Mouse (Mus musculus): ENCODE data around the gene Ube2f. TPM values are rescaled to one million over a fixed set of nuclear protein-coding genes. Genes with fewer than 3 reads are reported as not detected.

The Ube2f gene
- 66.6 and 69.3 TPM in 2 replicates for polyA plus RNA-seq (2015; fragmentation: Nextera tagmentation; extraction: Ambion mirVana)

DNA sequence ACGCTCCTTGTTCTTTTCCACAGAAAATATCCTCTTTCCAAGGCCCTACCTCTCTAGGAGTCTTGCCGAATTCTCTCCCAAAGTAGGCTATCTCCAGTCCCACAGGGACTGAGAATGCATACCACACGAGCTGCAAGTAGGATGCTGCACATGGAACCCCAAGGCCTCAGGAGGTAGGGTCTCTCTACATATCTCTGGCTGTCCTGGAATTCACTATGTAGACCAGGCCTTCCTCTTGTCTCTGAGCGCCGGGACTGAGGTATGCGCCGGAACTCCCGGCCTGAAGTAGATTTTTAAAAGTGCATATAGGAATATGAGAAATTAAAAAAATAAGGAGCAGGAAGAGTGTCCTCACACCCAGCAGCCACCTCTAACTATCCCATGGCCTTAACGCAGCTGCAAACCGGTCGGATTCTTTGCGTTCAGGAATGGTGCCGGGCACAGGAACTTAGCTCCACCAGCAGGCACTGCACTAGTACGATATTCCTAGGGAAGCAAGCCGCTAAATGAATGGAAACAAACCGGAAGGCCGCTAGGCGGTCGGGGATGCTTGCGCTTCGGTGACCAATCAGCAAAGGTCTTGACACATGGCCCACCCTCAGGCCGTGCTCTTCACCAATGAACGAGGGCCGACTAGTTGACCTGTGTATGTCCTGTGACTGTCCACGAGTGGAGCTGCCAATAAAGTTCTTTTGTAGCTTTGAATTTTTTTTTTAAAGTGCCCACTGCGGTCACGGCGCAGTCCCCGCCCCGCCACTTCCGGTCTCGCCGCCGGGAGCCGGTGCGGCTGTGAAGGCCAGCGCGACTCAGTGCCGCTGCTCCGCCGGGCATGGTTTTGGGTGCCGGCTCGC is at the start of gene Ube2f:
Gene Ube2f (plus strand): TSS at position 741 of the 851 bp plus-strand sequence.
- peak; percentile 99 for ATAC-seq (ENCODE audit: insufficient read depth, low FRiP score)
- Histone ChIP-seq H3K9me3 (replicated peaks; ENCODE audit: control insufficient read depth, low read length) (no peaks in the 10 kb centered on the region), H3K36me3 (ENCODE audit: control insufficient read depth, insufficient read depth, low read length) (no peaks in the 10 kb centered on the region), H3K9ac (ENCODE audit: low read length) (peak within 1 kb of the TSS; percentile 98), H3K4me3 (replicated peaks; ENCODE audit: low read length) (peak within 1 kb of the TSS; percentile 94), H3K4me2 (ENCODE audit: low read depth, low read length) (peak within 1 kb of the TSS; percentile 85), H3K27ac (ENCODE audit: low read length) (peak within 1 kb of the TSS; percentile 79), H3K4me1 (ENCODE audit: control insufficient read depth, insufficient read depth, low read length) (peaks cover 24% of the 10 kb centered on the region), H3K27me3 (ENCODE audit: control insufficient read depth, insufficient read depth, low read length) (no peaks in the 10 kb centered on the region)
- under 1% methylated on average over 43 of the region's 43 CpGs for WGBS

DNA sequence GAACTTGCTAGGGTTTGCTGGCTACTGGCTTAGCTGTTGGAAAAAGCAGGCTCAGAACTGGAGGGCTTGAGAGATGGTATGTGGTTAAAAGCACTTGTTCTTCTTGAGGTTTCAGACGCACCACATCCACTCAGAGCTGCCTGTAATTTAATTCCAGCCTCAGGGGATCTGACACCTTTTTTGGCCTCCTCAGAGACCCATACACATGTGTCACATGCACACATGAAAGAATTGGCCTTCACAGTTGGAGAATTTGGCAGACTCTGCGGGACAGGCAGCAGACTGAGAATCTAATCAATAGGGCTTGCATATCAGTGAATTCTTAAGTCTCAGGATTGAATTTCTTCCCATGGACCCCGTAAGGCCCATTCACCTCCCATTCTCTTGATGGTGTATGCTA is 49.0 kb upstream of the Ube2f start:
- Histone ChIP-seq H3K9ac (ENCODE audit: low read length) (no peak overlapping the region), H3K36me3 (ENCODE audit: control insufficient read depth, insufficient read depth, low read length) (no peaks in the 10 kb centered on the region), H3K4me2 (ENCODE audit: low read depth, low read length) (no peak overlapping the region), H3K27me3 (ENCODE audit: control insufficient read depth, insufficient read depth, low read length) (no peaks in the 10 kb centered on the region), H3K9me3 (replicated peaks; ENCODE audit: control insufficient read depth, low read length) (no peaks in the 10 kb centered on the region), H3K27ac (ENCODE audit: low read length) (no peak overlapping the region), H3K4me3 (replicated peaks; ENCODE audit: low read length) (no peak overlapping the region), H3K4me1 (ENCODE audit: control insufficient read depth, insufficient read depth, low read length) (no peaks in the 10 kb centered on the region)
- no peak for ATAC-seq (ENCODE audit: insufficient read depth, low FRiP score)
- 59% methylated on average over 3 of the region's 3 CpGs for WGBS

DNA sequence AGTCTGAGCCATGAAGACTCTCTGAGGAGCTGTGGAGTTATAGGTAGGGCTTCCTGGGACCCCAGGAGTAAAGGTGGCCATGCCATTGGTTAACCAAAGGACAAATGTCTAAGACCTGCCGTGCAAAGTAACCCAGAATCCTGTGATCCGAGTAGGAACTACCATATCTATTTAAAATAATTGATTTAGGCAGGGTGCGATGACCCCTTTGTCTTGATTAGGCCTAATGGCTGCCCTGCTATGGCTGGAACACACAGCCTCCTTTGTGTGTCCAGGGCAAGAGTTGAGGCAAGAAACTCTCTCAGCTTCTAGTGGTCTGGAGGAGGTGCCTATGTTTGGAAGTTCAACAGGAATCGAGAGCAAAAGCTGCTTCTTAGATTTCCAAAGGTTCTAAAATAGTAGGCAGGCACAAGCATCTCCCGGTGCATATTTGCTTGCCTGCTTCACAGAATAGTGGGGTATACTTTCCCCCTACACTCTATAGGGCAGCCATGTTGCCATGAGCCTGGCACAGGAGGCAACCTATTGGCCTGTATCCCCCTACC is 45.8 kb upstream of the Ube2f start:
- Histone ChIP-seq H3K4me3 (replicated peaks; ENCODE audit: low read length) (no peak overlapping the region), H3K9me3 (replicated peaks; ENCODE audit: control insufficient read depth, low read length) (no peaks in the 10 kb centered on the region), H3K9ac (ENCODE audit: low read length) (no peak overlapping the region), H3K4me1 (ENCODE audit: control insufficient read depth, insufficient read depth, low read length) (no peaks in the 10 kb centered on the region), H3K36me3 (ENCODE audit: control insufficient read depth, insufficient read depth, low read length) (no peaks in the 10 kb centered on the region), H3K27ac (ENCODE audit: low read length) (no peak overlapping the region), H3K4me2 (ENCODE audit: low read depth, low read length) (no peak overlapping the region), H3K27me3 (ENCODE audit: control insufficient read depth, insufficient read depth, low read length) (no peaks in the 10 kb centered on the region)
- WGBS: 75% methylated on average over 5 of the region's 5 CpGs
- ATAC-seq (ENCODE audit: insufficient read depth, low FRiP score): no peak

DNA sequence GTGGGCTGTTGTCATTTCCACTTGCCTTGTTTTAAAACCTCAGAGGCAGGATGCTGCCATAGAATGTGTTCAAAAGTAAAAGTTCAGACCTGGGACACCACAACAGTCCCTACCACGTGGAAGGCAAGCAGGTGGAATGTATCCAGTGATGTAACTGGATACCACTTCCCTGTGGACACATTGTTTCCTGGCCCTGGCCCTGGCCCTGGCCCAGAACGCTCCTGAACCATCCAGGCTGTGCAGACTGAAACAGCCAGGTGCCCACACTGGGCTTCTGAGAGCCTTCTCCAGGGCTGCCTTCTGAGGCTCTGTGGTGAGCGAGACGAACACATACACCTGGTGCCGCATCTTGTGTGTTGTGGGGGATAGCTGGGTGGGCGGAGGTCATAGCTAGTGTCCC is 44.5 kb upstream of the Ube2f start:
- Histone ChIP-seq H3K9me3 (replicated peaks; ENCODE audit: control insufficient read depth, low read length) (no peaks in the 10 kb centered on the region), H3K4me2 (ENCODE audit: low read depth, low read length) (no peak overlapping the region), H3K4me1 (ENCODE audit: control insufficient read depth, insufficient read depth, low read length) (no peaks in the 10 kb centered on the region), H3K4me3 (replicated peaks; ENCODE audit: low read length) (no peak overlapping the region), H3K9ac (ENCODE audit: low read length) (no peak overlapping the region), H3K27me3 (ENCODE audit: control insufficient read depth, insufficient read depth, low read length) (no peaks in the 10 kb centered on the region), H3K36me3 (ENCODE audit: control insufficient read depth, insufficient read depth, low read length) (no peaks in the 10 kb centered on the region), H3K27ac (ENCODE audit: low read length) (no peak overlapping the region)
- WGBS: 71% methylated on average over 6 of the region's 6 CpGs
- ATAC-seq (ENCODE audit: insufficient read depth, low FRiP score): no peak

DNA sequence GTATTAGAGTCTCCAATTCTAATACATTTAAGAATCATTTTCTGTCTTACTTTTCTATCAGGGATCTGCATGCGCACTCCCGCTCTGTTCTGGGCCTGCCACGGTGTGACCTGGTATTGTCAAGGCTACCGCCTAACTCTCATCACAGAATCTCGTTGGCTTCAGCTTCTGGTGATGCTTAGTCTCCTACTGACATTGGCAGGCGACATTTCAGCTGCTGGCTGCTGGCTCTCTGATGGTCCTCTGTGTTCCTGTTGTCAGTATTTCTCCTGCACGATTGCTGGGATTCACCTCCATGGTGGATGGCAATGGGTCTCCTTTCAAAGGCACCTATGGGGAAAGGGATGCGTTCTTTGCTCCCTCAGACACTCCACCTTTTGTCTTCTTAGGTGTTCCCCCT is 43.8 kb upstream of the Ube2f start:
- Histone ChIP-seq H3K4me2 (ENCODE audit: low read depth, low read length) (no peak overlapping the region), H3K9ac (ENCODE audit: low read length) (no peak overlapping the region), H3K4me3 (replicated peaks; ENCODE audit: low read length) (no peak overlapping the region), H3K9me3 (replicated peaks; ENCODE audit: control insufficient read depth, low read length) (no peaks in the 10 kb centered on the region), H3K4me1 (ENCODE audit: control insufficient read depth, insufficient read depth, low read length) (no peaks in the 10 kb centered on the region), H3K27ac (ENCODE audit: low read length) (no peak overlapping the region), H3K27me3 (ENCODE audit: control insufficient read depth, insufficient read depth, low read length) (no peaks in the 10 kb centered on the region), H3K36me3 (ENCODE audit: control insufficient read depth, insufficient read depth, low read length) (no peaks in the 10 kb centered on the region)
- no peak for ATAC-seq (ENCODE audit: insufficient read depth, low FRiP score)
- WGBS: 79% methylated on average over 8 of the region's 8 CpGs

DNA sequence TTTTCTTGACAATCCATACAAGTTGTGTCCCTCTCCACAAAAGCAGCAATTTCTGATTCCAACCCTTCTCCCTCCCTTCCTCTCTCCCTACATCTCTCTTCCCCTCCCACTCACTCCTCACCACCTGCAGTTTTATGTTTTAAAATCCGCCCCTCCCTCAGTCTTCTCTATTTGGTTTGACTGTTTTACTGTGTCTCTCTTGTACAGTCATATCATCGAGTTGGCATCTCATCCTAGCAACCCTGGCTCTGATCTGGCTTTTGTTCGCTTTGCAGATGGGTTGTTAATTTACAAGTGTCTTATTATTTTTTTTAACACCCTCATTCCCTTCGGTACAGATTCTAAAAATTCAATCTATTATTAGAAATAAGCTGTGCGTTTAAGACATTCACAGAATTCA is 43.2 kb upstream of the Ube2f start:
- H3K36me3 ChIP-seq (ENCODE audit: control insufficient read depth, insufficient read depth, low read length): no peaks in the 10 kb centered on the region
- no peak overlapping the region for H3K9ac ChIP-seq (ENCODE audit: low read length)
- 71% methylated on average over 5 of the region's 5 CpGs for WGBS
- H3K9me3 ChIP-seq (replicated peaks; ENCODE audit: control insufficient read depth, low read length): no peaks in the 10 kb centered on the region
- no peaks in the 10 kb centered on the region for H3K27me3 ChIP-seq (ENCODE audit: control insufficient read depth, insufficient read depth, low read length)
- H3K4me3 ChIP-seq (replicated peaks; ENCODE audit: low read length): no peak overlapping the region
- no peaks in the 10 kb centered on the region for H3K4me1 ChIP-seq (ENCODE audit: control insufficient read depth, insufficient read depth, low read length)
- ATAC-seq (ENCODE audit: insufficient read depth, low FRiP score): no peak
- no peak overlapping the region for H3K27ac ChIP-seq (ENCODE audit: low read length)
- no peak overlapping the region for H3K4me2 ChIP-seq (ENCODE audit: low read depth, low read length)

DNA sequence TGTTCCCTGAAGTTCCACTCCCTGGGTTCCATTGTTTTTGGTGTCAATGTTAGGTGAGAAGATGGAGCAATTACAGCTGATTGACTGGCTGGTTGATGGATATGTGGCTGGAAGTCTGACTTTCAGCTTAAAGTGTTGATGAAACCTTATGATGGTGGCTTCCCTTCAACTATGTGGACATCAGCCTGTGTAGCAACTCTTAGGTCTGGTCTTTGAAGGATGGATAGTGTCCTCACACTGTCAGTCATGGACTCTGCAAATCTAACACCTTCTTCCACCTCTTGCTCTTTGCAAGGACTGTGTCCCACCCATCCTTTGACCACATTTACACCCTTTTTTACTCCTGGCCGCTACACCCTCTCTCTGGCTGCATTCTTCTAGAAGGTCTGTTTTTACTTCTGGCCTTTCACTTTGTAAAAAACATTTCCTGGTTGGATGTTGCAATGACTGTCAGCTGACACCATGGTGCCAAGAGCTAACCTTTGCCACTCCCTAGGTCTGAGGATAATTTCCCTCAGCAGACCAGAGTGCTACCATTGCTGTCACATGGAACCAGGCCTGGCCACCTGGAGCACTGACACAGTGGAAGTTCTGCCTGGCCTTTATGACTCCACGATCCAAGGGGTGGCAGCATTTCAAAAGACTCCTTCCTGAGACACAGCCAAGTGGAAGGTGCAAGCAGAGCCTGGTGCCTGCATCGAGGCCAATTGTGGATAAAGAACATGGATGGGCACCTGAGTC is 42.6 kb upstream of the Ube2f start:
- no peak overlapping the region for H3K4me3 ChIP-seq (replicated peaks; ENCODE audit: low read length)
- no peak for ATAC-seq (ENCODE audit: insufficient read depth, low FRiP score)
- H3K27ac ChIP-seq (ENCODE audit: low read length): no peak overlapping the region
- H3K4me2 ChIP-seq (ENCODE audit: low read depth, low read length): no peak overlapping the region
- no peaks in the 10 kb centered on the region for H3K4me1 ChIP-seq (ENCODE audit: control insufficient read depth, insufficient read depth, low read length)
- no peaks in the 10 kb centered on the region for H3K9me3 ChIP-seq (replicated peaks; ENCODE audit: control insufficient read depth, low read length)
- H3K36me3 ChIP-seq (ENCODE audit: control insufficient read depth, insufficient read depth, low read length): no peaks in the 10 kb centered on the region
- H3K27me3 ChIP-seq (ENCODE audit: control insufficient read depth, insufficient read depth, low read length): no peaks in the 10 kb centered on the region
- WGBS: 65% methylated on average over 3 of the region's 3 CpGs
- H3K9ac ChIP-seq (ENCODE audit: low read length): no peak overlapping the region

DNA sequence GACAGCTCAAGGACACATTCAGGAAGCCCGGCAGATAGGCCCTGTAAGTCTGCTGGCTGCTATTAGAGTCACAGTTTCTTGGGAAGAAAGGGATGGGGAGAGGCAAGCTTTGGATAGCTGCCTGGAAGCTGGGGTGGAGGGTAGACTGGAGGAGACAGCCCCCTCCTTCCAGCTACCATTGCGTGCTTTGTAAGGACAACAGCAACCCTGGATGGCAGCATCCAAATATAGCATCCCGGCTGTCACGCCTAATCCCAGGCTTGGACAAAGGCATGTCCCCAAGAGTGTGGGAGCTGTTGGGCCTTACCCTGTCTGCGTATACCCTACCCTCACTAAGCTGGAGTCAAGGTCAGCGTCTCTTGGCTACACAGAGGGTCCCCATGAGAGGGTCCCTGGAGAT is 40.8 kb upstream of the Ube2f start:
- H3K4me3 ChIP-seq (replicated peaks; ENCODE audit: low read length): no peak overlapping the region
- H3K4me1 ChIP-seq (ENCODE audit: control insufficient read depth, insufficient read depth, low read length): no peaks in the 10 kb centered on the region
- 74% methylated on average over 6 of the region's 6 CpGs for WGBS
- no peak overlapping the region for H3K9ac ChIP-seq (ENCODE audit: low read length)
- H3K9me3 ChIP-seq (replicated peaks; ENCODE audit: control insufficient read depth, low read length): no peaks in the 10 kb centered on the region
- H3K27me3 ChIP-seq (ENCODE audit: control insufficient read depth, insufficient read depth, low read length): no peaks in the 10 kb centered on the region
- ATAC-seq (ENCODE audit: insufficient read depth, low FRiP score): no peak
- peak overlapping the region; percentile 56; the same call in 1 of the 2 replicates for H3K27ac ChIP-seq (ENCODE audit: low read length)
- H3K36me3 ChIP-seq (ENCODE audit: control insufficient read depth, insufficient read depth, low read length): no peaks in the 10 kb centered on the region
- H3K4me2 ChIP-seq (ENCODE audit: low read depth, low read length): no peak overlapping the region

DNA sequence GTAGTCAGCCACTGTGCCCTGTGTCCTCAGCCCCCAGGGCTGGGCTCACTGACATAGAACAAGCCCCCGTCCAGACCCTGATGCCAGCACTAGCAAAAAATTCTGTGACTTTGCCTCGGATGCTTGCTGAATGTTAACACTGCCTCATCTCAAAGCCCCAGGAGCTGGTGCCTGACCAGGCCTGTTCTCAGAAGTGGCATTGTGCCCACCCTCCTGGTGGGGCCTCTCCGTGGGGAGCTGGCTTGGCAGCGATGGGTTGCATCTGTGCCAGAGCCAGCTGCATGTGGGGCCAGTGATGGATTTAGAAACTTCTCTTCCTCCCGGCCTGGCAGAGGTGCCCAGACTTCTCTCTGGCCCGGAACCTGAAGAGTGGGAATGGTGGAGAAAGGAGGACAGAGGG is 40.3 kb upstream of the Ube2f start:
- peak; percentile 41; the same call in 1 of the 2 replicates for ATAC-seq (ENCODE audit: insufficient read depth, low FRiP score)
- H3K27me3 ChIP-seq (ENCODE audit: control insufficient read depth, insufficient read depth, low read length): no peaks in the 10 kb centered on the region
- H3K4me3 ChIP-seq (replicated peaks; ENCODE audit: low read length): no peak overlapping the region
- H3K9ac ChIP-seq (ENCODE audit: low read length): no peak overlapping the region
- no peaks in the 10 kb centered on the region for H3K4me1 ChIP-seq (ENCODE audit: control insufficient read depth, insufficient read depth, low read length)
- H3K27ac ChIP-seq (ENCODE audit: low read length): peak overlapping the region; percentile 56; the same call in 1 of the 2 replicates
- H3K4me2 ChIP-seq (ENCODE audit: low read depth, low read length): no peak overlapping the region
- no peaks in the 10 kb centered on the region for H3K36me3 ChIP-seq (ENCODE audit: control insufficient read depth, insufficient read depth, low read length)
- no peaks in the 10 kb centered on the region for H3K9me3 ChIP-seq (replicated peaks; ENCODE audit: control insufficient read depth, low read length)
- WGBS: 68% methylated on average over 6 of the region's 6 CpGs

Data from stomach, embryonic 16.5 days (tissue).